In the genomic region with DNA sequence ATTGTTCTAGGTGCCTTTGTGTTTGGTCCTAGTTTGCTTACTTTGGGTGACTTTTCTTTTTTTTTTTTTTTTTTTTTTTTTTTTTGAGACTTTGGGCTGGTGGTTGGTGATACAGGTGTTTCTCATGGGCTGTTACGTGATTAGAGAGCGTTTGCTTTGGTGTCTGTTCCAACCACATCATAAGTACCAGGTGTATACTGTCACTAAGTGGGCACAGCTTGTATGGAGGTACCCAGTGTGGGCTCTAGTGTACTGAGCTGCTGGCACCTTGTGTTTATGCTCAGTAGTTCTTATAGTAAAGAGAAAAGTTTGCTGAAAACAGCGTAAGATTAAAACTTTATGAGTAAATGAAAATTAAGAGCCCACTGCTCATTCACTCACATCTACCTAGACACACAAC, we compare ENCODE assay signal across 37 mouse cellular contexts. TPM values are rescaled to one million over a fixed set of nuclear protein-coding genes. Genes with fewer than 3 reads are reported as not detected.
"Had no signal": no experiment of that assay in that cellular context is flagged by ENCODE, and none has a peak within 500 bp of the region (broad histone marks: within the 10 kb centered on the region; RNA-seq: fewer than 3 reads in every experiment).

No protein-coding gene starts in this region.

- H3K27ac ChIP-seq: gastrocnemius, adult 2 months; heart, embryonic 13.5 days; heart, embryonic 15.5 days; hindbrain, embryonic 10.5 days; hindbrain, embryonic 12.5 days; hindbrain, embryonic 14.5 days; intestine, embryonic 15.5 days; kidney, embryonic 15.5 days; kidney, postnatal 0 days; left cerebral cortex, adult 2 months; limb, embryonic 10.5 days; limb, embryonic 12.5 days had no signal

- H3K9ac ChIP-seq: heart, embryonic 13.5 days; heart, embryonic 15.5 days; hindbrain, embryonic 12.5 days; hindbrain, embryonic 14.5 days; intestine, embryonic 15.5 days; kidney, embryonic 15.5 days; limb, embryonic 12.5 days had no signal

- H3K27me3 ChIP-seq: heart, embryonic 13.5 days; heart, embryonic 15.5 days; hindbrain, embryonic 12.5 days; intestine, embryonic 15.5 days; kidney, embryonic 15.5 days; limb, embryonic 12.5 days had no signal

- DNase-seq: gastrocnemius, adult 2 months; gastrocnemius, postnatal 10 days; gastrocnemius, postnatal 25 days; heart, adult 18-20 months; heart, postnatal 10 days; heart, postnatal 4 days; kidney, adult 18-20 months; kidney, adult 8-10 months; kidney, postnatal 14 days; kidney, postnatal 36 days; layer of hippocampus, adult 9-11 months; liver had no signal

- H3K4me3 ChIP-seq: gastrocnemius, adult 2 months; heart, embryonic 13.5 days; heart, embryonic 15.5 days; hindbrain, embryonic 10.5 days; hindbrain, embryonic 12.5 days; intestine, embryonic 15.5 days; kidney, embryonic 15.5 days; left cerebral cortex, adult 2 months; limb, embryonic 10.5 days; limb, embryonic 12.5 days had no signal

- H3K4me1 ChIP-seq: heart, embryonic 13.5 days; heart, embryonic 15.5 days; hindbrain, embryonic 10.5 days; hindbrain, embryonic 12.5 days; intestine, embryonic 15.5 days; kidney, embryonic 15.5 days; limb, embryonic 10.5 days; limb, embryonic 12.5 days had no signal

- H3K9me3 ChIP-seq: heart, embryonic 13.5 days; heart, embryonic 15.5 days; hindbrain, embryonic 10.5 days; hindbrain, embryonic 12.5 days; intestine, embryonic 15.5 days; kidney, embryonic 15.5 days; limb, embryonic 10.5 days; limb, embryonic 12.5 days had no signal

RNA-seq across cellular contexts. Expression of gene Gm5129, which starts 59.3 kb away (rescaled TPM):
- total RNA-seq: gastrocnemius, adult 2 months; gastrocnemius, postnatal 10 days; gastrocnemius, postnatal 25 days; gastrocnemius, postnatal 4 days; granulocyte monocyte progenitor cell, adult 5-6 weeks; heart, postnatal 10 days; heart, postnatal 25 days; heart, postnatal 4 days; layer of hippocampus, adult 18-20 months; layer of hippocampus, postnatal 14 days; left cerebral cortex, postnatal 14 days; left cerebral cortex, postnatal 36 days had no signal
- polyA plus RNA-seq: frontal cortex, adult 2 months; heart, embryonic 11.5 days; heart, embryonic 13.5 days; heart, embryonic 15.5 days; hindbrain, embryonic 10.5 days; hindbrain, embryonic 12.5 days; hindbrain, embryonic 14.5 days; hindbrain, embryonic 16.5 days; inflammation-experienced regulatory T-cells, adult 6 months; intestine, embryonic 15.5 days; intestine, postnatal 0 days; kidney, postnatal 0 days; large intestine, adult 2 months; limb, embryonic 12.5 days; liver, embryonic 11.5 days had no signal
